Mouse (Mus musculus) ovary, postnatal 14 days (tissue): ENCODE results near the gene Mt4.

Experiments
- DNase-seq: peaks from one replicate; pipeline ENCODE4 v3.0.0; 2022; ENCODE audit warnings: low spot score

Mt4 gene

GRCm38 (mm10) chr8:94179713-94180560, 42.9 kb downstream of the Mt4 start:
- no peak for DNase-seq

GRCm38 (mm10) chr8:94180561-94180908, 43.5 kb downstream of the Mt4 start:
- DNase-seq: no peak

GRCm38 (mm10) chr8:94182055-94182929, 45.3 kb downstream of the Mt4 start:
- no peak for DNase-seq

- DNase-seq: peak; percentile 68
These were observed 46.1 kb downstream of the Mt4 start for GRCm38 (mm10) chr8:94183117-94183516.

- DNase-seq: no peak
These were observed 47.4 kb downstream of the Mt4 start for GRCm38 (mm10) chr8:94184357-94184843.

- no peak for DNase-seq
These were observed 48.8 kb downstream of the Mt4 start for GRCm38 (mm10) chr8:94185791-94186190.

- DNase-seq: peak; percentile 62
These were observed 49.5 kb downstream of the Mt4 start for GRCm38 (mm10) chr8:94186542-94186941.

GRCm38 (mm10) chr8:94187290-94188002, 50.4 kb downstream of the Mt4 start:
- no peak for DNase-seq
